Mouse (Mus musculus): Measurements from ENCODE around the gene Scaper.

DNA sequence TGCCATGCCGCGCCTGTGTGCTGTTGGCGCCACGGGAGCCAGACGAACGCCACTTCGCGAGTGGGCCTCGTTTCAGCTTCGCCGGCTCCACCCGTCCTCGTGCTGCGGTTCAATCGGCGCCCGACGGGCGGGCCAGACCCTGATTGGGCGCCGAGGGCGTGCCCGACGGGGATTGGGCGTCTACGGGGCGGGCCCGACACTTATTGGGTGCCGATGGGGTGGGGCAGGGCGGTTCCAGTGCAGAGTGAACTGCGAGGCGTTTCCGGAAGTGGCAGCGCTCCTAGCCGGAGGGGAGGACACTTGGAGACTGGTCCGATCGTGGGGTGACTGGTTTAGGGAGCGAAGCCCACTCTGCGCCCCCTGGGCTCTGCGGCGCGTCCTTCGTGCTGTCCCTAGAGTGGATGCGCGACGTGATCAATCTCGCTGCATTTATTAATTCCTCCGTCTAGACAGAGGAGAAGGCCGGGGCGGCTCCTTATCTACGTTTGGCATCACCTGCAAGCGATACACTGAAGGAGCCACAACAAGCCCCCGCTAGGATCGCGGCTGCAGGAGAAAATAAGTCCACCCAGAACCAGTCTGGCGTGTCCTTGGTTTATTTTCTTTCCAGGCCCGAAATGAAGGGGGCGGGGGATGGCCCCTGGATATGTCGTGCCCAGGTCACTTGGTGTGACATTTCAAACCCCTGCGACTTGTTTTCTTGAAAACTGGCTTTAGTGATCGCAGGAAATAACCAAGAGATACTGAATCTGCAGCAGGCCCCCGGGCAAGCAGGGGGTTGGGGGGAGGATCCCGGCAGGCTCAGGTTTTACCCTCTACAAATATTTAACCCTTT, 391.5 kb downstream of the Scaper start:
- TF ChIP-seq POLR2A (IDR thresholded peaks at IDR 0.05; ENCODE audit: borderline replicate concordance, extremely low read depth, insufficient read depth, insufficient read length, poor library complexity, severe bottlenecking), result no peak
- no peak for TF ChIP-seq CTCF (IDR thresholded peaks at IDR 0.05; ENCODE audit: borderline replicate concordance, extremely low read depth, insufficient read depth, insufficient read length)

Data from brain, embryonic 14.5 days (tissue).